Mouse (Mus musculus): ENCODE results near the gene Vezt. TPM values are rescaled to one million over a fixed set of nuclear protein-coding genes. Genes with fewer than 3 reads are reported as not detected.
A peak's percentile ranks its signal among the peaks of the same experiment; 100 is the strongest.

Vezt gene
- polyA plus RNA-seq, 1 experiment from 2014 or later = 45.9 TPM

MicroRNAs encoded within 50 kb of the gene (microRNA counts, 519-probe panel; counts per million panel counts)
- microRNA mmu-miR-331-3p (5,236 counts per million, percentile 63 among the panel's probes with 10 or more counts), microRNA mmu-miR-331-5p (not detected)

Small RNA genes within 50 kb of the gene (microRNA-seq; reads per million reads assigned to microRNA genes)
- 199 reads per million, percentile 63 among the genes with 10 or more reads in this experiment for gene Mir331

Other genes with a start within 250 kb of the Vezt start
- gene Usp44, start 204.3 kb downstream of the Vezt start, polyA plus RNA-seq (2014; fragmentation: Nextera tagmentation; extraction: Ambion mirVana) = 19.6 and 19.9 TPM in 2 replicates
- gene Metap2, start 138.7 kb downstream of the Vezt start, polyA plus RNA-seq (2014; fragmentation: Nextera tagmentation; extraction: Ambion mirVana) = 243 and 247 TPM in 2 replicates
- 4.9 and 5.6 TPM in 2 replicates for gene Fgd6, start 184 bp upstream of the Vezt start, polyA plus RNA-seq (2014; fragmentation: Nextera tagmentation; extraction: Ambion mirVana)
- gene Nr2c1, start 112.2 kb upstream of the Vezt start, polyA plus RNA-seq (2014; fragmentation: Nextera tagmentation; extraction: Ambion mirVana) = 10.8 and 12.2 TPM in 2 replicates
- gene Ndufa12, start 162.9 kb upstream of the Vezt start, polyA plus RNA-seq (2014; fragmentation: Nextera tagmentation; extraction: Ambion mirVana) = 520 and 528 TPM in 2 replicates

Data from midbrain, embryonic 11.5 days (tissue).